Mouse (Mus musculus) cortical plate, adult 2 months (tissue): ENCODE measurements around the gene Pkd1l1.

ENCODE experiments used
- CTCF ChIP-seq: fragments of 200-500 bp; IDR thresholded peaks from 2 replicates; pipeline ENCODE4 v1.5.1; 2011; ENCODE audit warnings: mild to moderate bottlenecking, control low read depth, low read length; ENCODE audit not compliant: insufficient read depth; ENCODE audit errors: extremely low read depth
- POLR2A ChIP-seq: fragments of 200-500 bp; IDR thresholded peaks from 2 replicates; pipeline ENCODE4 v1.6.1; 2011; ENCODE audit warnings: mild to moderate bottlenecking, low read length, control low read depth; ENCODE audit not compliant: insufficient read depth; ENCODE audit errors: extremely low read depth

- TF ChIP-seq CTCF, result no peak
- TF ChIP-seq POLR2A, result no peak
These were observed 175.6 kb downstream of the Pkd1l1 start for GRCm38 (mm10) chr11:8797486-8797885.
